Mouse (Mus musculus) limb, embryonic 12.5 days (tissue): Measurements from ENCODE around the gene Ppid. TPM values are rescaled to one million over a fixed set of nuclear protein-coding genes. Genes with fewer than 3 reads are reported as not detected.
A peak's percentile ranks its signal among the peaks of the same experiment; 100 is the strongest.

ENCODE experiments used
- ATAC-seq: fragments of 200-750 bp; cut with Nextera tagmentation; 2 replicates; pipeline ENCODE4 v1.8.0; 2017; ENCODE audit warnings: low read depth, moderate TSS enrichment; ENCODE audit not compliant: insufficient number of reproducible peaks, insufficient read depth, low FRiP score, low TSS enrichment
- H3K27ac ChIP-seq: fragments of 300-500 bp; sonication (generic); 2 replicates; pipeline ENCODE4 v1.5.1; 2016; ENCODE audit warnings: mild to moderate bottlenecking, moderate library complexity
- H3K27me3 ChIP-seq: fragments of 300-500 bp; sonication (generic); 2 replicates; pipeline ENCODE4 v1.6.1; 2016; ENCODE audit warnings: mild to moderate bottlenecking, moderate library complexity
- H3K36me3 ChIP-seq: fragments of 300-500 bp; sonication (generic); 2 replicates; pipeline ENCODE4 v1.6.1; 2016; ENCODE audit warnings: mild to moderate bottlenecking, moderate library complexity
- H3K4me1 ChIP-seq: fragments of 300-500 bp; sonication (generic); replicated peaks from 2 replicates; pipeline ENCODE4 v1.6.1; 2016
- H3K4me2 ChIP-seq: fragments of 300-500 bp; sonication (generic); 2 replicates; pipeline ENCODE4 v1.6.1; 2016; ENCODE audit warnings: mild to moderate bottlenecking, moderate library complexity
- H3K4me3 ChIP-seq: fragments of 300-500 bp; sonication (generic); replicated peaks from 2 replicates; pipeline ENCODE4 v1.5.1; 2016; ENCODE audit warnings: mild to moderate bottlenecking
- H3K9ac ChIP-seq: fragments of 300-500 bp; sonication (generic); replicated peaks from 2 replicates; pipeline ENCODE4 v1.6.1; 2016; ENCODE audit warnings: mild to moderate bottlenecking, moderate library complexity
- H3K9me3 ChIP-seq: fragments of 300-500 bp; sonication (generic); 2 replicates; pipeline ENCODE4 v1.6.1; 2016; ENCODE audit warnings: mild to moderate bottlenecking, moderate library complexity
- whole genome bisulfite sequencing: fragments of 180-500 bp; shearing (Covaris S2); methylation state at CpG from one replicate; pipeline ENCODE4 v1.1.7; 2016; 5-methylcytosine and 5-hydroxymethylcytosine counted together
- polyA plus RNA-seq: library from polyadenylated mRNA; unstranded; fragments of >200 nt; fragmentation: Nextera tagmentation; extraction: Ambion mirVana; gene quantifications from 2 replicates; pipeline ENCODE4 v1.2.1, GENCODE M21; 2016

Ppid gene
- polyA plus RNA-seq = 208 and 211 TPM in 2 replicates

GRCm38 (mm10) chr3:79590863-79591792 is at the start of gene Ppid:
Gene Ppid, plus strand, starts transcription at chr3:79591342.
- peak within 1 kb of the TSS; percentile 85 for H3K4me3 ChIP-seq
- no peaks in the 10 kb centered on the region for H3K9me3 ChIP-seq
- H3K9ac ChIP-seq = peak within 1 kb of the TSS; percentile 91
- WGBS = 2% methylated on average over 63 of the region's 63 CpGs
- ATAC-seq = peak; percentile 74; the same call in 1 of the 2 replicates
- peaks cover 23% of the 10 kb centered on the region for H3K36me3 ChIP-seq
- H3K4me1 ChIP-seq = peaks cover 12% of the 10 kb centered on the region; the same call in 1 of the 2 replicates
- peak within 1 kb of the TSS; percentile 89 for H3K27ac ChIP-seq
- H3K27me3 ChIP-seq = no peaks in the 10 kb centered on the region
- peak within 1 kb of the TSS; percentile 71 for H3K4me2 ChIP-seq

GRCm38 (mm10) chr3:79542585-79542984 is 48.6 kb upstream of the Ppid start:
- H3K9me3 ChIP-seq = no peaks in the 10 kb centered on the region
- no peak for ATAC-seq
- no peak overlapping the region for H3K27ac ChIP-seq
- no peak overlapping the region for H3K9ac ChIP-seq
- H3K4me3 ChIP-seq = no peak overlapping the region
- WGBS = 28% methylated on average over 6 of the region's 6 CpGs
- H3K4me2 ChIP-seq = no peak overlapping the region
- H3K27me3 ChIP-seq = no peaks in the 10 kb centered on the region
- H3K4me1 ChIP-seq = no peaks in the 10 kb centered on the region; the same call in 1 of the 2 replicates
- H3K36me3 ChIP-seq = no peaks in the 10 kb centered on the region

GRCm38 (mm10) chr3:79548681-79549437 is 42.3 kb upstream of the Ppid start:
- no peak for ATAC-seq
- Histone ChIP-seq H3K27me3 (no peaks in the 10 kb centered on the region), H3K4me3 (no peak overlapping the region), H3K27ac (no peak overlapping the region), H3K36me3 (no peaks in the 10 kb centered on the region), H3K9me3 (no peaks in the 10 kb centered on the region), H3K4me1 (no peaks in the 10 kb centered on the region), H3K9ac (no peak overlapping the region), H3K4me2 (no peak overlapping the region)
- 79% methylated on average over 17 of the region's 17 CpGs for WGBS

- H3K36me3 ChIP-seq = no peaks in the 10 kb centered on the region
- H3K9me3 ChIP-seq = no peaks in the 10 kb centered on the region
- no peak overlapping the region for H3K27ac ChIP-seq
- no peak for ATAC-seq
- H3K4me1 ChIP-seq = no peaks in the 10 kb centered on the region
- H3K4me3 ChIP-seq = no peak overlapping the region
- no peak overlapping the region for H3K9ac ChIP-seq
- 91% methylated on average over 8 of the region's 8 CpGs for WGBS
- no peak overlapping the region for H3K4me2 ChIP-seq
- H3K27me3 ChIP-seq = no peaks in the 10 kb centered on the region
These were observed 41.3 kb upstream of the Ppid start for GRCm38 (mm10) chr3:79549751-79550393.

- Histone ChIP-seq H3K27ac (no peak overlapping the region), H3K4me2 (no peak overlapping the region), H3K4me1 (no peaks in the 10 kb centered on the region), H3K9me3 (no peaks in the 10 kb centered on the region), H3K36me3 (no peaks in the 10 kb centered on the region), H3K27me3 (no peaks in the 10 kb centered on the region), H3K4me3 (no peak overlapping the region), H3K9ac (no peak overlapping the region)
- WGBS = 90% methylated on average over 10 of the region's 10 CpGs
- no peak for ATAC-seq
These were observed 39.2 kb upstream of the Ppid start for GRCm38 (mm10) chr3:79551826-79552552.

GRCm38 (mm10) chr3:79553779-79554178 is 37.4 kb upstream of the Ppid start:
- no peaks in the 10 kb centered on the region for H3K9me3 ChIP-seq
- ATAC-seq = no peak
- no peak overlapping the region for H3K9ac ChIP-seq
- no peaks in the 10 kb centered on the region for H3K36me3 ChIP-seq
- no peak overlapping the region for H3K4me2 ChIP-seq
- WGBS = 94% methylated on average over 3 of the region's 3 CpGs
- H3K4me1 ChIP-seq = no peaks in the 10 kb centered on the region
- no peak overlapping the region for H3K4me3 ChIP-seq
- no peaks in the 10 kb centered on the region for H3K27me3 ChIP-seq
- H3K27ac ChIP-seq = no peak overlapping the region

GRCm38 (mm10) chr3:79555061-79555460 is 36.1 kb upstream of the Ppid start:
- Histone ChIP-seq H3K4me1 (no peaks in the 10 kb centered on the region), H3K27me3 (no peaks in the 10 kb centered on the region), H3K27ac (no peak overlapping the region), H3K36me3 (no peaks in the 10 kb centered on the region), H3K4me2 (no peak overlapping the region), H3K4me3 (no peak overlapping the region), H3K9me3 (no peaks in the 10 kb centered on the region), H3K9ac (no peak overlapping the region)
- ATAC-seq = no peak
- 87% methylated on average over 6 of the region's 6 CpGs for WGBS

GRCm38 (mm10) chr3:79559021-79559772 is 31.9 kb upstream of the Ppid start:
- Histone ChIP-seq H3K36me3 (no peaks in the 10 kb centered on the region), H3K4me3 (no peak overlapping the region), H3K4me2 (no peak overlapping the region), H3K4me1 (no peaks in the 10 kb centered on the region), H3K9me3 (no peaks in the 10 kb centered on the region), H3K9ac (no peak overlapping the region), H3K27ac (no peak overlapping the region), H3K27me3 (no peaks in the 10 kb centered on the region)
- 86% methylated on average over 9 of the region's 9 CpGs for WGBS
- no peak for ATAC-seq

- Histone ChIP-seq H3K27ac (no peak overlapping the region), H3K27me3 (no peaks in the 10 kb centered on the region), H3K36me3 (no peaks in the 10 kb centered on the region), H3K4me1 (no peaks in the 10 kb centered on the region), H3K4me2 (no peak overlapping the region), H3K9ac (no peak overlapping the region), H3K9me3 (no peaks in the 10 kb centered on the region), H3K4me3 (no peak overlapping the region)
- no peak for ATAC-seq
- WGBS = 79% methylated on average over 5 of the region's 5 CpGs
These were observed 31.4 kb upstream of the Ppid start for GRCm38 (mm10) chr3:79559773-79560045.

- H3K4me3 ChIP-seq = no peak overlapping the region
- no peak overlapping the region for H3K27ac ChIP-seq
- H3K36me3 ChIP-seq = no peaks in the 10 kb centered on the region
- H3K9me3 ChIP-seq = no peaks in the 10 kb centered on the region
- H3K4me1 ChIP-seq = no peaks in the 10 kb centered on the region
- 97% methylated on average over 6 of the region's 6 CpGs for WGBS
- no peaks in the 10 kb centered on the region for H3K27me3 ChIP-seq
- no peak overlapping the region for H3K4me2 ChIP-seq
- no peak for ATAC-seq
- no peak overlapping the region for H3K9ac ChIP-seq
These were observed 30.6 kb upstream of the Ppid start for GRCm38 (mm10) chr3:79560555-79560954.
